Comparison of ENCODE assay signal across 26 mouse cellular contexts in genomic region chr3:108355245-108355644, GRCm38 (mm10). TPM values are rescaled to one million over a fixed set of nuclear protein-coding genes. Genes with fewer than 3 reads are reported as not detected.
"Had no signal": no experiment of that assay in that cellular context is flagged by ENCODE, and none has a peak within 500 bp of the region (broad histone marks: within the 10 kb centered on the region; RNA-seq: fewer than 3 reads in every experiment).

No protein-coding gene starts in this region.

- H3K27ac ChIP-seq: kidney, postnatal 0 days; limb, embryonic 10.5 days; limb, embryonic 13.5 days; liver, embryonic 14.5 days; midbrain, embryonic 10.5 days; neural tube, embryonic 12.5 days; neural tube, embryonic 15.5 days; stomach, embryonic 15.5 days had no signal

- H3K27me3 ChIP-seq: limb, embryonic 13.5 days; neural tube, embryonic 12.5 days; neural tube, embryonic 15.5 days; stomach, embryonic 15.5 days had no signal

- DNase-seq: kidney, adult 2 months; kidney, postnatal 25 days; layer of hippocampus, postnatal 36 days; liver; lung, adult 2 months; lung, postnatal 14 days; lung, postnatal 4 days; midbrain, embryonic 14.5 days; retina, postnatal 1 day; right cerebral cortex, postnatal 25 days; spleen, adult 18-20 months; thymus, postnatal 25 days had no signal

- H3K9me3 ChIP-seq: limb, embryonic 10.5 days; limb, embryonic 13.5 days; midbrain, embryonic 10.5 days; neural tube, embryonic 12.5 days; neural tube, embryonic 15.5 days; stomach, embryonic 15.5 days had no signal

- H3K4me3 ChIP-seq: limb, embryonic 10.5 days; limb, embryonic 13.5 days; midbrain, embryonic 10.5 days; neural tube, embryonic 12.5 days; neural tube, embryonic 15.5 days; stomach, embryonic 15.5 days had no signal

- H3K4me2 ChIP-seq: limb, embryonic 13.5 days; neural tube, embryonic 12.5 days; neural tube, embryonic 15.5 days; stomach, embryonic 15.5 days had no signal

- ATAC-seq: intestine, postnatal 0 days had no signal

- H3K4me1 ChIP-seq: neural tube, embryonic 12.5 days; neural tube, embryonic 15.5 days; stomach, embryonic 15.5 days had no signal

- H3K9ac ChIP-seq: limb, embryonic 13.5 days; liver, embryonic 14.5 days; neural tube, embryonic 12.5 days; neural tube, embryonic 15.5 days; stomach, embryonic 15.5 days had no signal

RNA-seq across cellular contexts. Expression of gene Mybphl, which starts 9.5 kb away (rescaled TPM):
- total RNA-seq: left cerebral cortex, adult 8-10 months; megakaryocyte progenitor cell, adult 5-6 weeks had no signal
- polyA plus RNA-seq: intestine, embryonic 14.5 days; intestine, postnatal 0 days; kidney, embryonic 14.5 days; kidney, postnatal 0 days; large intestine, adult 2 months; limb, embryonic 13.5 days; midbrain, embryonic 14.5 days; stomach, embryonic 15.5 days had no signal
